Mouse (Mus musculus) ZHBTc4 (cell line): ENCODE measurements around the gene Xaf1.
A peak's percentile ranks its signal among the peaks of the same experiment; 100 is the strongest.
"Not testable (repeated sequence)": the region's sequence is repeated elsewhere in the genome, so short reads cannot be mapped to it uniquely, and the experiment has no call there.

Experiments used
- DNase-seq: peaks from one replicate; pipeline ENCODE4 v3.0.0-alpha.2; 2011; ENCODE audit warnings: low read depth, low spot score

Xaf1 gene

GRCm38 (mm10) chr11:72311355-72312001 lies 10.0 kb downstream of the Xaf1 start:
- peak; percentile 67 for DNase-seq

- peak; percentile 79 for DNase-seq
Measured at GRCm38 (mm10) chr11:72314151-72314895, 12.9 kb downstream of the Xaf1 start, which contains the start of gene Fbxo39. Gene Fbxo39, plus strand, starts transcription at chr11:72314444.

- no peak for DNase-seq
Measured at GRCm38 (mm10) chr11:72318026-72318425, 16.6 kb downstream of the Xaf1 start.

GRCm38 (mm10) chr11:72324431-72324830 lies 23.0 kb downstream of the Xaf1 start:
- peak; percentile 75 for DNase-seq

- peak; percentile 25 for DNase-seq
Measured at GRCm38 (mm10) chr11:72325701-72326100, 24.3 kb downstream of the Xaf1 start.

GRCm38 (mm10) chr11:72332951-72333667 lies 31.7 kb downstream of the Xaf1 start:
- DNase-seq: no peak

GRCm38 (mm10) chr11:72334653-72335052 lies 33.2 kb downstream of the Xaf1 start:
- no peak for DNase-seq

GRCm38 (mm10) chr11:72336726-72337125 lies 35.3 kb downstream of the Xaf1 start:
- DNase-seq: no peak

- no peak for DNase-seq
Measured at GRCm38 (mm10) chr11:72338437-72338871, 37.0 kb downstream of the Xaf1 start.

- no peak for DNase-seq
Measured at GRCm38 (mm10) chr11:72339716-72340115, 38.3 kb downstream of the Xaf1 start.

- DNase-seq: peak; percentile 90
Measured at GRCm38 (mm10) chr11:72342549-72343237, 41.3 kb downstream of the Xaf1 start.

- DNase-seq: not testable (repeated sequence)
Measured at GRCm38 (mm10) chr11:72343238-72343625, 41.8 kb downstream of the Xaf1 start.

- peak; percentile 88 for DNase-seq
Measured at GRCm38 (mm10) chr11:72343904-72344303, 42.5 kb downstream of the Xaf1 start.

GRCm38 (mm10) chr11:72344486-72344885 lies 43.1 kb downstream of the Xaf1 start:
- no peak for DNase-seq

GRCm38 (mm10) chr11:72348563-72348962 lies 47.1 kb downstream of the Xaf1 start:
- no peak for DNase-seq

- DNase-seq: peak; percentile 24
Measured at GRCm38 (mm10) chr11:72349016-72349415, 47.6 kb downstream of the Xaf1 start.

- DNase-seq: no peak
Measured at GRCm38 (mm10) chr11:72349652-72350051, 48.2 kb downstream of the Xaf1 start.

- DNase-seq: peak; percentile 40
Measured at GRCm38 (mm10) chr11:72352272-72352671, 50.8 kb downstream of the Xaf1 start.

- DNase-seq: peak; percentile 75
Measured at GRCm38 (mm10) chr11:72353186-72353585, 51.8 kb downstream of the Xaf1 start.

GRCm38 (mm10) chr11:72354971-72355728 lies 53.7 kb downstream of the Xaf1 start:
- peak; percentile 91 for DNase-seq
